Mouse (Mus musculus) retina, adult 2 months (tissue): ENCODE measurements around the gene Vgll4.

Experiments
- DNase-seq: peaks from one replicate; pipeline ENCODE4 v3.0.0-alpha.2; 2012; ENCODE audit warnings: low read depth, low spot score

Gene Vgll4

DNA sequence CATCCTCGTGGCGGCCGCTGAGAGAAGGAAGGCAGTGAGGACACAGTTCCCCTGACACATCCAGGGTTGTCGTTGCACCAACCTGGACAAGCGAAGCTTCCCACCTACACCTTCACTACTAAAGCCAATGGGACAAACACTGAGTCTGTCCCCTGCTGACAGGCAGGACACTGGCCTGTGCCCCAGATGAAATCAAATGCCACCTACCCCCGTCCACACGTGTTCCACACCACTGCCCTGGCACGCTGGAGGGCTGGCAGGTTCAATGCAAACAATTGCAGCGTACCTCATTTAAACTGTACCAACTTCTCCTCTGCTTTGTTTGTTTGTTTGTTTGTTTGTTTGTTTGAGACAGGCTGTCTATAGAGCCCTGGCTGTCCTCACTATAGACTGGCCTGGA lies 50.8 kb downstream of the Vgll4 start:
- DNase-seq, result no peak

DNA sequence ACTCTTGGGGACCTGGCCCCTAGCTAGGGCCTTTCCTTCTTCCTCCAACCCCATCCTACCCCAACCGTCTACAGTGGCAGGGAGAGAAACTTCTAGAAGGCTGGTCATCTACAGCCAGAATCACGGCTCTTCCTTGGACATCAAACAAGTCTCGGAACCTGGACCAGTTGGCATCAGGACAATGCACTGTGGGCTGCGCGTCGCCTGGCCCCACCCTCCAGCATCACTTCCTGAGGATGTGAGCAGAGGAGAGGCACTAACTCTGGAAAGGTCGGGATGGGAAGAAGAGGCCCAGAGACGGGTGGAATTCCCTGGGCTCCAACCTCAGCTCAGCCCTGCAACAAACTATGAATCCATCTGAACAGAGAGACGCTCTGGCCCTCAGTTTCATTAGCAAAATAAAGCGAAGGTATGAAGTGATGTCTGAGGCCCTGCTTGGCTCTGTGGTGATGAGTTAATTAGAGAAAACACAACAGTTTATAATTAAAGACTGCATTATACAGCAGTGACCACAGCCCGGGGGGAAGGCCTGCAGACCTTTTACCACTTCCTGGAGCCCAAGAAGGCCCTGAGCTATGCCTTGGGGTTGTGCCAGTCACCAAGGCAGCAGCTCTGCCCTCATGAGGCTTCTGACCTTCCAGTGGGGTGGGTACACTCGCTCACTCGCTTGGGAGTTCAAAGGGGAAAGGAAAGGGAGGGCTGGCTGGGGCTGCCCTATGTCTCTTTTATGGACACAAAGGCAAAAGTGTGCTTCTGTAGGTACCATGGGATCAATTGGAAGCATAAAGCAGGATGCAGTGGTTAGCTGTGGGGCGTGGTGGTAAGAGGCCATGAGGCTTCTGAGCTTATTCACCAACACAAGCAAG lies 51.8 kb downstream of the Vgll4 start:
- no peak for DNase-seq

DNA sequence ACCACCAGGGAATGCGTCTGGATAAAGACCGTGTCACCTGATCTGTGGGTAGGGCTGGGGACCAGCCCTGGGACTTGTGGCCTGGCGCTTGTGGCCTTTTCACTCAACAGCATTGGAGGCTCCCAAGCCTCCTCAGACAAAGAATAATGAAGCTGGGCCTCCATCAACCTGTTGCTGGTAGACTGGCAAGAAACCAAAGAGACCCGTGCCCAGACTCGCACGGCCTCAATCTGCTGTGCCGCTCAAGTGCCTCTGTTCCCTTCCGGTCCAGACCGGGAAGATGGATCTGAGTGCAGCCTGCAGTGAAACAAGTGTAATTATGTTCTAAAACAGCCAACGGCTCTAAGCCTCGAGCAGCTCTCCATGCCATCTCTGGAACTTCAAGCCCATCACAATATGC lies 52.7 kb downstream of the Vgll4 start:
- no peak for DNase-seq

DNA sequence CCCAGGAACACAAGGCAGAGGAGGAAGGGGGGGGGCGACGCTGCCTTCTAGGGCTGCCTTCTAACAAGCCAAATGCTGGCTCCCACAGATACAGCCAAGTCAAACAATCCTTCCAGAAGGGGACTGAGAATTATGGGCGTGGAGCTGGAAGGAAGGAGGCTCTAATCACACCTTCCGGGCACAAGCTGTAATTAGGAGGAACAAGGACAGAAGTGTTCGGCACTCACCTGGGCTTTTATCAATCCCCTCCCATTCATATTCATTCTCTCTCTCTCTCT lies 53.1 kb downstream of the Vgll4 start:
- no peak for DNase-seq

DNA sequence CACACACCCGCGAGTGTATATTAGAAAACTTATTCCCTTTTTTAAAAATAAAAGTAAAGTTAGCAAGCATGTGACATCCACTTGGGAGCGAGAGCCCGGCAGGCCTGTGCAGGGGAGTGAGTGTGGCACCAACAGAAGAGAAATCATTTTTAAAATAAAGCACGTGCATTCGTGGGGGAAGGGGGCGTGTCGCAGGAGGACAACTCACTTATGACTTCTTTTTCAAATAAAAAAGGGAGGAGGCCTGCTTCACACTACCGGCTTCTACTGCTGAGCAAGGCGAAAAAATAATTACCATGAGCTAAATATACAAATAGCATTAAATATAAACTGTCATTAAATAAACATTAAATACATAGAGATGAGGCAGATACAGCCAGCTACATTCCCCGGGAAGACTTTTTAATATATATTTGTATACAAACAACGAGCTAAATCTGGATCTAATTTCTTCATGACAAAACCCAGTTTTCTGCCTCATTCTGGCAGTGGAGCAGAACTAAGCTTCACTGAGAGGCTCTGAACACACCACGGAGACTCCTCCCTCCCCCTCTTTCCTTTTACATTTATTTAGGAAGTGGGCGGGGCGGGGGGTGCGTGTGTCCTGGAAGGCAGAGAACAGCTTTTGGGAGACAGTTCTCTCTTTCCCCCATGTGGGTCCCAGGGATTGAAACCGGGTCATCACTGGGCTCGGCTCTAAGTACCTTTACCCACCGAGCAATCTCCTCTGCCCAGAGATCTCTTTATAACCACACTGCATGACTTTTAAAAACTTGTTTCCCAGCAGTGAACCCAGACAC lies 53.7 kb downstream of the Vgll4 start:
- DNase-seq, result no peak

DNA sequence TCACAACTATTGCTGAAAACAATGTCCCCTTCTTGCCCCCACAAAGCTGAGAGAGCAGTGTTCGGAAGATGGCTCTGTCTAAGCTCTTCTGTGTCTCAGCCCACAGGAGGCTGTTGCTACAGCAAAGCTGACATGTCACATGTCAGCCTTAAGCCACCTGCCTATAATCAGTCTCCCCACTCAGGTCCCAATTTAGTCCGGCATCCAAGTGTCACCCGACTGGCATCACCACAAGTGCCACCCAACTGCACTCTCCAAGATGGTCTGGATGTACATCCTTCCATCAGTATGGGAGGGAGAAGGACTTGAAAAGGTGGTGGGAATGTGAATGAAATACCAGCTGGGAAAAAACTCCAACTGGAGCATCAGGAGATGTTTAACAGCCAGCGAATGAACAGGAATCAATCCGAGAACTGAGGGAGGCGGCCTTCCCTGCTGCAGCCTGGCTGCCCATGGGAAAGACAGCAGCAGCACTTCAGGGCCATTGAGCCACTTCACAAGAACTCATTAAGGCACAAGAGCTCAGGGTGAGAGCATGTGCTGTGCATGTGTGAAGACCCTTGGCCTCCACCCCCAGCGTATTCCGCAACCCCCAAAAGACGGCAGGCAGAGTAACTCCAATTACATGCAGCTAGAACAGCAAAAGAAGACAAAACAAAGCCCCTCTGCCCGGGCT lies 55.6 kb downstream of the Vgll4 start:
- no peak for DNase-seq

DNA sequence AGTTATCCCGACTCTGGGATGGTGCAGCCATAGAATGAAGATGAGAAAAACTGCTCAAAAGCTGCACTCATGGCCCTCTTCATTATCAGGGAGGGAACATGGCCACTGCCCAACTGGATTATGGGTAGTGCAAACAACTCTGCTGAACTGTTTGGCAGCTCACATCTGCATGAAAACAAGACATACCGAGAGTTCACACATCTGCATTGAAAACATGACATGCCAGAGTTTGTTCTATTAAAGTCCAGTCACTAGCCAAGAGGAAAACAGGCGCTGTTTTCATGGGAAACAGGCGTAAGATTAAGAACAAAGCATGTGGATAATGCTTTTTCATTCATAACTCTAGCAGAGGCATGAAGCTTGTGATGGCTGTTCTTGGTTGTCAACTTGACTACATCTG lies 56.7 kb downstream of the Vgll4 start:
- no peak for DNase-seq

DNA sequence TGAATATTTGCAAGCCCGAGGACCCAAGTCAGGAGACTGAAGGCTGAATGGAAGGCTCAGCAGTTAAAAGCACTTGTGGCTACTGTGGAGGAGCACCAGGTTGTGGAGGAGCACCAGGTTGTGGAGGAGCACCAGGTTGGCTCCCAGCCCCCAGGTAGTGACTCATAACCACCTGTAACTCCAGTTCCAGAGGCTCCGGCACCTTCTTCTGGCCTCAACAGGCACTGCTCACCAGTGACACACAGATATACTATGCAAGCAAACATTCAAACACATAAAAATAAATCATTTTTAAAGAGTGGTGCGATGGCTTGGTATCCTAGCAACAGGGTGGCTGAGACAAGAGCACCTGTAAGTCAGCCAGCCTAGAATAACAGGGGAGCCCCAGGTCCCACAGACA lies 58.3 kb downstream of the Vgll4 start:
- no peak for DNase-seq

DNA sequence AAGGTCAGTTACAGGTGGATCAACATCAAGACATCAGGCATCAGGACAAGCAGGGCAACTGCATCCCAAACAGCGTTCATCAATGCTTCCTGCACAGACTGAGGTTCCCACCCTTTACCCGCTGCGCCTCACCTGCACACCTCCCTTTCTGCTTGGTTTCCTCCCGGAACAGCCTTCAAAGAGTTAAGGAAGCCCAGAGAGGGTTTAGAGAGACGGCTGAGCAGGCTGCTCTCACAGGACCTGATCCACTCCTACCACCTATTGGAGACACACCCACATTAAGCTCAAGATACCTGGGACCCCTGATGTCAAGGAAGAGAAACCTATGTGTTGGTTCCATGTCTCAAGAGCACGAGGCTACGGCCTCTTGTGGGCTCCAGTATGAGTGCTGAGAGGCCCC lies 60.0 kb downstream of the Vgll4 start:
- DNase-seq, result no peak

DNA sequence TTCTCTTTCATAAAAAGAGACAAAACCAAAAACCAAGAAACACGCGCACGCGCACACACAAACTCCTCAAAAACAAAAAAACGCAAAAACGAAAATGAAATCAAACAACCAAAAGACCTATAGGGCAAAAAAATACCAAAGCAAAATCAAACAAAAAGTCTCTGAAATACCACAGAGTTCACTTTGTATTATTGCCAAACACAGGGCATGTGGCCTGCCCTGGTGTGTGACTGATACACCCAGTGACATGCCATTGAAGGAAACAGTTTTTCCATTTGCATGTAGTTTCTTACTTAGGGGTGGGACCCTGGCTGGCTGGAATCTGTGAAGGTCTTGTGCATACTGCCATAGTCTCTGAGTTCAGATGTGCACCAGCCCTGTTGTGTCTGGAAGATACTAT lies 62.3 kb downstream of the Vgll4 start:
- DNase-seq, result no peak

DNA sequence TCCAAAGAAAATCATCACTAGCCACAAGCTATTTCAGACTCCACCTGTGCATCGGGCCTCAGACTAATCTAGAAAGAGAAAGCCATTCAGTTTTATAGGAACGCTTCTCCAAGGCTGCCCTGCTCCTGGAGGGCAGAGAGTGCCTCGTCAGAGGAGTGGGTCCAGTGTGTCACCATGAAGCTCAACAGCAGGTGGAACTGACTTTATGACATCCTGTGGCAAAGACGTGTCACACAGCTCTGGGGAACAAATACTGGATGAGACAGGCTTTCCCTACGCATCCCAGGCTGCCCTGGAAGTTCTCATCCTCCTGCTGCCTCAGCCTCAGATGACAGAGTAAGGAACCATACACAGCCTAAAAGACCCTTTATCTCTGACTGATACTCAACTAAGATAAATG lies 63.6 kb downstream of the Vgll4 start:
- no peak for DNase-seq

DNA sequence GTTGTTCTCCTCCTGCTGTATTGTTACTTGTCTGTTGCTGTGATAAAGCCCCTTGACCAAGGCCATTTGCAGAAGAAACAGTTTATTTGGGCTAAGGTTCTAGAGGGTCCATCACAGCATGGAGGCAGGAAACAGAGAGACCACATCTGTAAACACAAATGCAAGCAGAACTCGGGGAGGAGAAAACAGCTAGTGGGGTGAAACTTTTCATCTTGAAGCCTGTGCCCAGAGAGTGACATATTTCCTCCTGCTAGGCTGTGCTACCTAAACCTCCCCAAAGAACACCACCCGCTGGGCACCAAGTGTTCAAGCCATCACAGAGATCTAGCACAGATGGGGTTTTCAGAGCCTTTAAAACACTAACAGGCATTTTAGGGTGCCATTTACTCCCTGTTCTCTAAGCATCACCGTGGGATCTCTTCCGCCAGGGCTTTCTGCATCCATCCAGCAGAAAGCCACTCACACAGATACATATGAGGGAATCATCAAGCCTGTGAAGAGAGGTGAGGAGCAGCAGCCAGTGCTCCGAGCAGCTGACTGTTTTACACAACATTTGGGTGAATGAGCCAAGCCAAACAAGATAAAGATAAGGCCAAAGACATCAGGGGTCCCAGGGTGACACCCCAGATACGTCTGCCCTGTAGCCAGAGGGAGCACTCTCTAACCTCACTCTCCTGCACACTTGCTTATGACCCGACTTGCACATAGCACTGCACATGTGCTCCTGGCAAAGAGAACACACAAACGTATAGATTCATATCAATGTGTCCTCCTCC lies 64.4 kb downstream of the Vgll4 start:
- DNase-seq, result no peak

DNA sequence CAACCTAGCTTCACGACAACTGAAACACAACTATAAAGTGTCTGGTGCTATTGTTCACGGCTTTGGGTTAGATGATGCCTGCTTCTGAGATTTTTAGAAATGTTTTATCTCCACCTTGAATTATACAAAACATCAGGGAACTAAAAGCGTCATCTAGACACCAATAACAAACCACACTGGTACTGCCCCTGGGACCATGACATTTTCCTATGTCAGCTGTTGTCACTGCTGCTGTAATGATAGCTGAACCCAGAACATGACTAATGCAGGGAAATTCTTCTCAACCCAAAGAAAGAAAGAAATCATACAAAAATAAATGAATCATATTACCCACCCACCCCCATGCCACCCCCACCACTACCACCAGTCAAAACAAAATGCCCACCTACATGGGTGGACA lies 65.0 kb downstream of the Vgll4 start:
- no peak for DNase-seq

DNA sequence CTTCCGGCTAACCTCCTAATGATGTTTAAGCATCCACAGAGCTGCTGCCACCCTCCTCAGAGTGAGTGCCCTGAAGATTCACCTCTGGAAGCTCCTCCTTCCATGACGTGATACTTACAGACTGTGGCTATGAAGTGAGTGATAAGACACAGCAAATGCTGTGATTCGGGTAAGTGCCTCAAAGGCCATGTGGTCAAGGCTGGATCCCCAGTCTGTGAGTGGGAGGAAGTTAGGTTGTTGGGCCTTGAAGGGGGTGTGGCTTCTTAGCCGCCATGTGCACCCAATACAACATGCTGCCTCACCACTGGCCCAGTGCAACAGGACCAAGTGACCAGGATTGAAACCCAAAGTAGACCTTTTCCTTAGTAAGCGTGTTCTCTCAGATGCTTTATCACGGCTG lies 65.6 kb downstream of the Vgll4 start:
- DNase-seq, result no peak

DNA sequence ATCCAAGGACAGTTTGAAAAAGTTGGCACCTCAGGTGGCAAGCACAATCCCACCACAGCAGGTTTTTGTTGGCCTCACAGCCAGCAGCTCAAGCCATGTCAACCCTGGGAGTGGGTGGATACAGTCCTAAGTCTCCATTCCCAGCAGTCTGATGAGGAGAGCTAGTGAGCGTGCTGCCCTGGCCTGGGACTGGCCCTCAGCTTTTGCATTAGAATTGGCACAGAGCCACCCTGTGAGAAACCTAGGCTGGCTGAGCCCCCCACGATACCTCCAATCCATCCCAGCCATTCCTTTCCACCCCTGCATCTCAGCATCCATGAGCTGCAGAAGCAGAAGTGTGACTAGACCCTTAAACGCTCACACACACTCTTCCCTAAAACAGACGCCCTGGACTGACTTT lies 67.9 kb downstream of the Vgll4 start:
- no peak for DNase-seq

DNA sequence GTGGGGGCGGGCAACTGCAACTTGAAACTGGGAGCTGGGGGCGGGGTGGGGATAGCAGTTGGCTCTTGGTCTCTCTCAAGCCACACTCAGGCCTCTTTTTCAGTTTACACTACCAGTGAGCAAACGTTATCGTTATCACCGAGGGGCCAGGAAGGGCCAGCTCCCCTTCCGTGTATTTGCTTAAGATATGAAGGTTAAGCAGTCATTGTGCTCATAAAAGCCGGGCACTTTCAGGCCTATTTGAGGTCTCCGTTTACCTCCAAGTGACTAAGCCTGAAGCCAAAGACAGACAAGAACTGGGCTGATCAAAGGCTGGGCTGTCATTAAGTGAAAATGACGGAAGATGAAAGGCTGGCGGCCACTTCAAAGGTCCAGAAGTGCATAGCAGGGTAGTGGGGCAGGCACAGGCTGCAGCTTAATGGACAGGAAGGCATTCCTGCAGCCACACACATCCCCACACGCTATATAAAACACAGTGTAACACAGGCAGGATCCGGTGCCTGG lies 68.4 kb downstream of the Vgll4 start:
- DNase-seq, result no peak

DNA sequence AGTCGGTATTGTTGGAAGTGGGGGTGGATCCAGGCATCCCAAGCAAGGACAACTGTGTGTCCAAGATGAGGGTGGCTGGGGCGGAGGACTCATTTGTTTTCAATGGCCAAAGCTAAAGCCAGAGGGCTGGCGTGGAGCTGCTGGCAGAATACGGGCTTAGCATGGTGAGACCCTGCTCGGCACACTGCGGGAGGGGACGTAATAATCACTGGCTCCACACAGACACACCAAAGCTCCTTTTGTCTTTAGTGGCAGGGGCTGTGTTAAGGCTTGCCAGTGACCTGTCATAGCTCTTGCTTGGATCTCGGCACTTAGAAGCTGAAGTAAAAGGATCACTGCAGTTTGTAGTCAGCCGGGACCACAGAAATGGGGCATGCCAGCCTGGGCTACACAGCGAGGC lies 69.6 kb downstream of the Vgll4 start:
- DNase-seq, result no peak

DNA sequence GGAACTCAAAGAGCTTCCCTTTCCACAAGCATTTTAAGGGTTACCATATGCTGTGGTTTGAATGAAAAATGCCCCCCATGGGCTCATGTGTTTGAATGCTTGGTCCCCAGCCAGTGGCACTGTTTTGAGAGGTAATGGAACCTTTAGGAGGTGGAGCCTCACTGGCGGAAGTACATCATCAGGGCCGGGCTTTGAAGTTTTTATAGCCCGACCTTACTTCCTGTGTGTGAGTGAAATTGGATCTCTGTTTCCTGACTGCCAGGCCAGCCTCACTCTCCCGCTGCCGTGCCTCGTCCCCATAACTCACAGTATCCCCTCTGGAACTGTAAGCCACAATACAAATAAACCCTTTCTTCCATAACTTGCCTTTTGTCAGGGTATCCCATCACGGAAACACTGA lies 70.1 kb downstream of the Vgll4 start:
- DNase-seq, result no peak

DNA sequence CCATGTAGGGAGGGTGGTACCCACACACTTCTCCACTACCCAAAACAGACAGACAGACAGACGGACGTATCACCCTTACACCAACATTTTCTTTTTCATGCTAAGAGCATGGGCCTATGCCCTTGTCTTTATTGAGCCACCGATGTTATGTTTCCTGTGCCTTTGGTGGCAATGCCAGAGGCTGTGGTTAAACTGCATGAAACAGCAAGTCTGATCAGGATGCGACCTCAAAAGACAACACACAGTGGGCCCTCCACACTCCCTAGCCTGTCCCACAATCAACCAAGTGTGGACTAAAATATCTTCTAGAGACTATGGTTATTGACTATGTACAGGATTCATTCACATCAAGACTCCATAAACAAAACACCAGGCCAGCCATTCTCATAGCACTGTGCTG lies 70.8 kb downstream of the Vgll4 start:
- no peak for DNase-seq

DNA sequence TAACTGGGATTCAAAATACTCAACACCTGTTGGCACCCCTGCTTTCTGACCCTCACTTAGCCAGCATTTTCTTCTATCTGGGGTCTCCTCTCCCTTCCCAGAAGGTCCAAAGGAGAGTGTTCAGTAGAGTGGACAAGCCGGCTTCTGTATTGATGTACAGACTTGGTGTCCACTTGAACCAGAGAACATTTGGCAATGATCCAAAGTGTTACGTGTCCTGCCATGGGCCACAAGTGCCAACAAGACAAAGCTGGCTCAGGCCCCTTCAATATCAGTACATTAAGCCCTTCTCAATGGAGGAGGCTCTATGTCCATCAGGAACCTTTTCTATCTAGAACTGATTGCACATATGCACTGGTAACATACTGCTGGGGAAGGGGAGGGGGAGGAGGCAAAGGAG lies 73.5 kb downstream of the Vgll4 start:
- DNase-seq, result no peak

DNA sequence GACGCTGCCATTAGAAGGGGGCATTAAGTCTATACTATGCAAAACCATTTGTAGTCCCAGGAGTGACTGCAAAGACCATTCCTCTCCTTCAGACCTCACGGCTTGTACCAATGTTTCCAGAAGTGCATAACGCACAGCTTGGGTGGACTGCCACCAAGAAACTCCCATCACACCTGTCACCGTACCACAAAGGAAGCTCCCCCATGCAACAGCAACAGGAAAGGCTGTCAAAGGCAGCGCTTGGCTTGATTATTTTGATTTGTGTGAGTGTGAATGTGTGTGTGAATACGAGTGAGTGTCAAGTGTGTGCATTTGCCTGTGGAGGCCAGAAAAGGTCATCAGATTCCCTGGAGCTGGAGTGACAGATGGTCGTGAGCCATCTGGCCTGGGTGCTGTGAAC lies 74.6 kb downstream of the Vgll4 start:
- no peak for DNase-seq

DNA sequence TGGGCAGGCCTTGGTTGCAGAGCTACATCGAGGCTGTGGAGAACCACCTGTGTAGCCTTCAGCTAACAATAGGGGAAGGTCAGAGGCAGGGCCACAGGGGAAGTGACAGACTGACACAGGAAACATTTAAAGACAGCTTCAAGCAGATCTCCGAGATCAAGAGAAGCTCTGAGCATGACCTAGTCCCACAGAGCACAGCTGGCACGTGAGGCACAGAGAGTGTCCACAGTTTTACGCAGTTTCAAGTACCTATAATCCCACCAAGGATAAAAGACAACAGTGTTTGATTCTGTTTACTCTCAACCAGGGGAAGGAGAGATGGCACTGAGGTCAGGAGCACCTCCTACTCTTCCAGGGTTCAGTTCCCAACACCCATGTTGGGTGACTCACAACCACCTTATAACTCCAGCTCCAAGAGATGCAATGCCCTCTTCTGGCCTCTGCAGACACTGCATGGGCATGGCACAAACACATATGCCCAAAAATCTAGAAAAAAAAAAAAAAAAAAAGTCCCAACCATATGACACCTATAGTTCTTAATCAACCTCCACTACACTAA lies 75.2 kb downstream of the Vgll4 start:
- no peak for DNase-seq
